Mouse (Mus musculus) hindbrain, embryonic 12.5 days (tissue): Measurements from ENCODE around the gene Gm3409. TPM values are rescaled to one million over a fixed set of nuclear protein-coding genes. Genes with fewer than 3 reads are reported as not detected.

ENCODE experiments used
- ATAC-seq: fragments of 200-750 bp; cut with Nextera tagmentation; 2 replicates; pipeline ENCODE4 v1.8.0; 2017; ENCODE audit warnings: moderate TSS enrichment; ENCODE audit not compliant: low FRiP score
- H3K27ac ChIP-seq: fragments of 300-500 bp; sonication (generic); 2 replicates; pipeline ENCODE4 v1.5.1; 2016; ENCODE audit warnings: mild to moderate bottlenecking
- H3K27me3 ChIP-seq: fragments of 300-500 bp; sonication (generic); 2 replicates; pipeline ENCODE4 v1.6.1; 2016; ENCODE audit warnings: mild to moderate bottlenecking
- H3K36me3 ChIP-seq: fragments of 300-500 bp; sonication (generic); 2 replicates; pipeline ENCODE4 v1.6.1; 2016; ENCODE audit warnings: mild to moderate bottlenecking
- H3K4me1 ChIP-seq: fragments of 300-500 bp; sonication (generic); 2 replicates; pipeline ENCODE4 v1.6.1; 2016
- H3K4me2 ChIP-seq: fragments of 300-500 bp; sonication (generic); replicated peaks from 2 replicates; pipeline ENCODE4 v1.6.1; 2016; ENCODE audit warnings: mild to moderate bottlenecking
- H3K4me3 ChIP-seq: fragments of 300-500 bp; sonication (generic); 2 replicates; pipeline ENCODE4 v1.5.1; 2016; ENCODE audit warnings: mild to moderate bottlenecking
- H3K9ac ChIP-seq: fragments of 300-500 bp; sonication (generic); 2 replicates; pipeline ENCODE4 v1.6.1; 2016; ENCODE audit warnings: mild to moderate bottlenecking, moderate library complexity
- H3K9me3 ChIP-seq: fragments of 300-500 bp; sonication (generic); replicated peaks from 2 replicates; pipeline ENCODE4 v1.6.1; 2016; ENCODE audit warnings: mild to moderate bottlenecking
- WGBS: fragments of 180-500 bp; shearing (Covaris S2); methylation state at CpG from one replicate; pipeline ENCODE4 v1.1.7; 2016; 5-methylcytosine and 5-hydroxymethylcytosine counted together
- polyA plus RNA-seq: library from polyadenylated mRNA; unstranded; fragments of >200 nt; fragmentation: Nextera tagmentation; extraction: Ambion mirVana; gene quantifications from 2 replicates; pipeline ENCODE4 v1.2.1, GENCODE M21; 2016

The Gm3409 gene
- polyA plus RNA-seq, 1 experiment from 2014 or later, result not detected

GRCm38 (mm10) chr5:146584156-146584477 lies 46.7 kb downstream of the Gm3409 start:
- H3K27ac ChIP-seq, result no peak overlapping the region
- H3K27me3 ChIP-seq, result peaks cover 71% of the 10 kb centered on the region
- H3K4me1 ChIP-seq, result peaks cover 13% of the 10 kb centered on the region
- 11% methylated on average over 10 of the region's 10 CpGs for WGBS
- no peaks in the 10 kb centered on the region for H3K36me3 ChIP-seq
- peak overlapping the region; percentile 57; the same call in 1 of the 2 replicates for H3K9ac ChIP-seq
- no peaks in the 10 kb centered on the region for H3K9me3 ChIP-seq
- no peak for ATAC-seq
- H3K4me2 ChIP-seq, result peak overlapping the region; percentile 94
- H3K4me3 ChIP-seq, result peak overlapping the region; percentile 55

GRCm38 (mm10) chr5:146584478-146585306 lies 47.2 kb downstream of the Gm3409 start, which contains the start of gene Gpr12:
TSS of gene Gpr12 (minus strand) at chr5:146585239.
- Histone ChIP-seq H3K9ac (peak within 1 kb of the TSS; percentile 57), H3K27ac (no peak within 1 kb of the TSS), H3K4me3 (peak within 1 kb of the TSS; percentile 55), H3K9me3 (no peaks in the 10 kb centered on the region), H3K36me3 (no peaks in the 10 kb centered on the region), H3K4me2 (peak within 1 kb of the TSS; percentile 94), H3K4me1 (peaks cover 13% of the 10 kb centered on the region), H3K27me3 (peaks cover 77% of the 10 kb centered on the region)
- ATAC-seq, result peak; percentile 75
- under 1% methylated on average over 62 of the region's 64 CpGs for WGBS

GRCm38 (mm10) chr5:146585307-146585651 lies 47.8 kb downstream of the Gm3409 start:
- Histone ChIP-seq H3K4me3 (peak overlapping the region; percentile 55), H3K27me3 (peaks cover 83% of the 10 kb centered on the region), H3K4me1 (peaks cover 13% of the 10 kb centered on the region), H3K36me3 (no peaks in the 10 kb centered on the region), H3K9me3 (no peaks in the 10 kb centered on the region), H3K27ac (no peak overlapping the region), H3K9ac (no peak overlapping the region), H3K4me2 (peak overlapping the region; percentile 94)
- WGBS, result 12% methylated on average over 10 of the region's 10 CpGs
- ATAC-seq, result no peak

GRCm38 (mm10) chr5:146586357-146587070 lies 49.1 kb downstream of the Gm3409 start:
- Histone ChIP-seq H3K9me3 (no peaks in the 10 kb centered on the region), H3K27me3 (peaks cover 89% of the 10 kb centered on the region), H3K4me3 (no peak overlapping the region), H3K4me1 (peaks cover 13% of the 10 kb centered on the region), H3K4me2 (no peak overlapping the region), H3K9ac (no peak overlapping the region), H3K27ac (no peak overlapping the region), H3K36me3 (no peaks in the 10 kb centered on the region)
- 70% methylated on average over 8 of the region's 8 CpGs for WGBS
- no peak for ATAC-seq

Other genes with a start within 250 kb of the Gm3409 start
- gene Wasf3, start 152.7 kb upstream of the Gm3409 start, polyA plus RNA-seq, result 10.0 TPM in 2 replicates
- gene Gm6408, start 55.7 kb upstream of the Gm3409 start, polyA plus RNA-seq, result not detected in 2 replicates
- gene Gm6370, start 46.3 kb upstream of the Gm3409 start, polyA plus RNA-seq, result not detected in 2 replicates
- not detected in 2 replicates for gene 4930449I24Rik, start 35.2 kb upstream of the Gm3409 start, polyA plus RNA-seq
- gene Gm3402, start 23.5 kb upstream of the Gm3409 start, polyA plus RNA-seq, result not detected in 2 replicates
- gene Gm3404, start 11.8 kb upstream of the Gm3409 start, polyA plus RNA-seq, result not detected in 2 replicates
- not detected in 2 replicates for gene Gm3415, start 18.5 kb downstream of the Gm3409 start, polyA plus RNA-seq
- gene Gpr12, start 47.6 kb downstream of the Gm3409 start, polyA plus RNA-seq, result 0.77 and 1.1 TPM in 2 replicates